Mouse (Mus musculus): Measurements from ENCODE around the gene Hbp1. TPM values are rescaled to one million over a fixed set of nuclear protein-coding genes. Genes with fewer than 3 reads are reported as not detected.

Gene Hbp1
- total RNA-seq (2023) = 100 to 1,000 TPM in 1 of 2 experiments, 10 to 100 TPM in 1; 93.8 to 106 TPM

DNA sequence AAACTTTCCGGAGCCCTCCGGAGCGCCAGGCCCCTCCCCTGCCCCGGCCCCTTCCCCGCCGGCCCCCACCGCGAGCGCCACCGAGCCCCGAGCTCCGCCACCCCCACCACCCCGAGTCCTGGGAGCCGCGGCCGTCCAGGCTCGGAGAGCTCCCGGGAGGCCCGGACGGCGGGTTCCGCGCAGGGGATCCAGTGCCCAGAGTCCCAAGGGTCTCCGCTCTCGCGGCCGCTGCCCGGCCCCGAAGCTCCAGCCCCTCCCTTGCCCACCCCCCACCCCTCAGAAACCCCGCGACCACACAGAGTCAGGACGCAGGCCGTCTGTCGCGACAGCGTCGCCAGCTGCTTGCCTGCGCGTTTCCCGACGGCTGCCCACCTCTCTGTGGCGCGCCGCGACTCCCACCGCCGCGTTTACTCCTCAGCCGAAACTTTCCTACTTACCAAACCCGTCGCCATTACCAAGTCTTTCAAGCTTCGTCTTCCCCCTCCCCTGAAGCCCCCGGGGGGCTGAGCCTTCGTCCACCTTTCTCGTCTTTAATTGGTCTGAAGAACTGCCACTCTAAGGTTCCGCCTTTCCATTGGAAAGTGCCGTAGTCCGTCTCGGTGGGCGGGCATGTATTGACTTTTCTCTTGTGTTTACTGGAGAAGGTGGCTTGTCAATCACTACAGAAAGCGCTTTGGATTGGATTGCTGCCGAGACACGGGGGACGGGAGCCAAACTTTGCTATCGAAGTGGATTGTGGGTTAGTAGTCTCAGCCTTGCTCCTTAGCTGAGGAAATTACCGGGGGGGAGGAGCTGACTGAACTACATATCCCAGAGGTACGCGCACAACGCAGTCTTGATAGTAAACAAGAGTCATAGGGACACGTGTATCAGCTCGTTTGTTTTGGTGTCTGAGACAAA, at the start of gene Hbp1:
TSS of gene Hbp1 (minus strand) at position 777 of the 900 bp plus-strand sequence.

Other genes with a start within 250 kb of the Hbp1 start
- gene Gpr22, start 236.6 kb downstream of the Hbp1 start, total RNA-seq (2023) = not detected
- gene Prkar2b, start 110.8 kb upstream of the Hbp1 start, total RNA-seq (2023) = 10 to 100 TPM; 14.6 to 16.4 TPM

Data from monocyte, adult 59 days (primary cell).